Mouse (Mus musculus) spleen, postnatal 36 days (tissue): Measurements from ENCODE around the gene Gm20388.
A peak's percentile ranks its signal among the peaks of the same experiment; 100 is the strongest.
"Not testable (repeated sequence)": the region's sequence is repeated elsewhere in the genome, so short reads cannot be mapped to it uniquely, and the experiment has no call there.

Source experiments
- DNase-seq, 2 experiments: peaks; one replicate each; pipeline ENCODE4 v3.0.0; 2022; ENCODE audit warnings: low spot score in 2 of 2, mixed read lengths in 1 of 2

Gene Gm20388

GRCm38 (mm10) chr8:123518172-123518571 lies 3607.5 kb downstream of the Gm20388 start:
- no peak for DNase-seq

GRCm38 (mm10) chr8:123518667-123519066 lies 3608.0 kb downstream of the Gm20388 start, which contains the start of gene Gas8:
Gas8 (plus strand) TSS chr8:123518834.
- DNase-seq = peak; percentile 69

GRCm38 (mm10) chr8:123520048-123520447 lies 3609.4 kb downstream of the Gm20388 start:
- DNase-seq = not testable (repeated sequence)

- DNase-seq = no peak
Measured at GRCm38 (mm10) chr8:123527720-123528489, 3617.3 kb downstream of the Gm20388 start.

GRCm38 (mm10) chr8:123536242-123536989 lies 3625.8 kb downstream of the Gm20388 start:
- DNase-seq = no peak

GRCm38 (mm10) chr8:123536990-123537380 lies 3626.3 kb downstream of the Gm20388 start:
- no peak for DNase-seq

- peak; percentile 31 to 41 for DNase-seq
Measured at GRCm38 (mm10) chr8:123537641-123538040, 3627.0 kb downstream of the Gm20388 start.

GRCm38 (mm10) chr8:123564221-123564620 lies 3653.6 kb downstream of the Gm20388 start:
- not testable (repeated sequence) for DNase-seq

- DNase-seq = peak in 1 of 2 experiments; percentile 1
Measured at GRCm38 (mm10) chr8:123575386-123575785, 3664.7 kb downstream of the Gm20388 start.

GRCm38 (mm10) chr8:123600666-123601172 lies 3690.1 kb downstream of the Gm20388 start:
- peak; percentile 4 to 10 for DNase-seq

- not testable (repeated sequence) for DNase-seq
Measured at GRCm38 (mm10) chr8:123601457-123601856, 3690.8 kb downstream of the Gm20388 start.

- DNase-seq = peak in 1 of 2 experiments; percentile 0
Measured at GRCm38 (mm10) chr8:123612652-123613051, 3702.0 kb downstream of the Gm20388 start.

GRCm38 (mm10) chr8:123623523-123623922 lies 3712.9 kb downstream of the Gm20388 start:
- DNase-seq = not testable (repeated sequence)

GRCm38 (mm10) chr8:123624274-123624673 lies 3713.6 kb downstream of the Gm20388 start:
- no peak for DNase-seq

GRCm38 (mm10) chr8:123624702-123625101 lies 3714.1 kb downstream of the Gm20388 start:
- DNase-seq = no peak

GRCm38 (mm10) chr8:123625717-123626116 lies 3715.1 kb downstream of the Gm20388 start:
- DNase-seq = no peak

GRCm38 (mm10) chr8:123627410-123628147 lies 3716.9 kb downstream of the Gm20388 start:
- no peak for DNase-seq

GRCm38 (mm10) chr8:123628253-123628967 lies 3717.8 kb downstream of the Gm20388 start:
- peak in 1 of 2 experiments; percentile 8 for DNase-seq

GRCm38 (mm10) chr8:123628968-123629755 lies 3718.5 kb downstream of the Gm20388 start:
- DNase-seq = no peak

- DNase-seq = no peak
Measured at GRCm38 (mm10) chr8:123630058-123630457, 3719.4 kb downstream of the Gm20388 start.
